Mouse (Mus musculus): ENCODE data around the gene Eomes. TPM values are rescaled to one million over a fixed set of nuclear protein-coding genes. Genes with fewer than 3 reads are reported as not detected.

Gene Eomes
- polyA plus RNA-seq, 1 experiment from 2014 or later, result 0.09 TPM

GRCm38 (mm10) chr9:118520858-118521257, 42.8 kb downstream of the Eomes start:
- no peaks in the 10 kb centered on the region for H3K9me3 ChIP-seq
- WGBS, result 20% methylated on average over 3 of the region's 3 CpGs
- H3K9ac ChIP-seq, result no peak overlapping the region
- no peak overlapping the region for H3K4me3 ChIP-seq
- H3K27ac ChIP-seq, result no peak overlapping the region
- H3K4me1 ChIP-seq, result peaks cover 12% of the 10 kb centered on the region; the same call in 1 of the 2 replicates
- ATAC-seq (ENCODE audit: insufficient number of reproducible peaks, insufficient read depth, low FRiP score, low TSS enrichment), result no peak
- H3K27me3 ChIP-seq, result no peaks in the 10 kb centered on the region
- peaks cover 31% of the 10 kb centered on the region for H3K36me3 ChIP-seq
- no peak overlapping the region for H3K4me2 ChIP-seq (replicated peaks)

- Histone ChIP-seq H3K4me1 (peaks cover 12% of the 10 kb centered on the region; the same call in 1 of the 2 replicates), H3K9me3 (no peaks in the 10 kb centered on the region), H3K27me3 (no peaks in the 10 kb centered on the region), H3K9ac (no peak overlapping the region), H3K27ac (no peak overlapping the region), H3K4me2 (replicated peaks) (no peak overlapping the region), H3K36me3 (peaks cover 38% of the 10 kb centered on the region), H3K4me3 (no peak overlapping the region)
- WGBS, result 80% methylated on average over 8 of the region's 8 CpGs
- no peak for ATAC-seq (ENCODE audit: insufficient number of reproducible peaks, insufficient read depth, low FRiP score, low TSS enrichment)
Measured at GRCm38 (mm10) chr9:118521659-118522058, 43.6 kb downstream of the Eomes start.

- no peak for ATAC-seq (ENCODE audit: insufficient number of reproducible peaks, insufficient read depth, low FRiP score, low TSS enrichment)
- WGBS, result 85% methylated on average over 11 of the region's 11 CpGs
- Histone ChIP-seq H3K4me1 (peaks cover 12% of the 10 kb centered on the region; the same call in 1 of the 2 replicates), H3K4me3 (no peak overlapping the region), H3K36me3 (peaks cover 55% of the 10 kb centered on the region), H3K27me3 (no peaks in the 10 kb centered on the region), H3K9me3 (no peaks in the 10 kb centered on the region), H3K27ac (no peak overlapping the region), H3K9ac (no peak overlapping the region), H3K4me2 (replicated peaks) (no peak overlapping the region)
Measured at GRCm38 (mm10) chr9:118523738-118524137, 45.7 kb downstream of the Eomes start.

GRCm38 (mm10) chr9:118527056-118527455, 49.0 kb downstream of the Eomes start:
- Histone ChIP-seq H3K36me3 (peaks cover 87% of the 10 kb centered on the region), H3K27me3 (no peaks in the 10 kb centered on the region), H3K4me3 (no peak overlapping the region), H3K4me1 (no peaks in the 10 kb centered on the region), H3K9ac (no peak overlapping the region), H3K4me2 (replicated peaks) (no peak overlapping the region), H3K27ac (no peak overlapping the region), H3K9me3 (no peaks in the 10 kb centered on the region)
- no peak for ATAC-seq (ENCODE audit: insufficient number of reproducible peaks, insufficient read depth, low FRiP score, low TSS enrichment)
- 88% methylated on average over 18 of the region's 18 CpGs for WGBS

DNA sequence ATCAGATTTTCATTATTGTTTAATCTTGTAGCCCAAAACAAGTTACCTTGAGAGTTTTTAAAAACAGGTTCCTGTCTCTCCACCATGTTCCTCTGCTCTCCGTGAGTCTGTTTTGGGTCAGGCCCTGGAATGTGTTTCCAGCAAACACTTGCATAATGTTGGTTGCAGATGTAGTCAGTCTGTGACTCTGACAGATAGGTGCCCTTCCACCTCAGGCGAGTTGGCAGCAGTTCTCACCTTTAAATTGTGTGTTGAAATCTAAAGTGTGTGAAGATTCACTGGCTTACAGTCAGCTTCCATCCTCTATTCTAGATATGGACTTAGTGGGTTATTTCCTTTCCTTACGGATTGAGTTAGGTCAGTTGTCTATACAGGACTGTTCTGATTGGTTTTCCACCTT, 51.8 kb downstream of the Eomes start:
- Histone ChIP-seq H3K9me3 (no peaks in the 10 kb centered on the region), H3K9ac (no peak overlapping the region), H3K4me3 (no peak overlapping the region), H3K4me1 (no peaks in the 10 kb centered on the region), H3K27me3 (no peaks in the 10 kb centered on the region), H3K4me2 (replicated peaks) (no peak overlapping the region), H3K27ac (no peak overlapping the region), H3K36me3 (peaks cover 83% of the 10 kb centered on the region)
- no peak for ATAC-seq (ENCODE audit: insufficient number of reproducible peaks, insufficient read depth, low FRiP score, low TSS enrichment)
- WGBS, result 92% methylated on average over 3 of the region's 3 CpGs

DNA sequence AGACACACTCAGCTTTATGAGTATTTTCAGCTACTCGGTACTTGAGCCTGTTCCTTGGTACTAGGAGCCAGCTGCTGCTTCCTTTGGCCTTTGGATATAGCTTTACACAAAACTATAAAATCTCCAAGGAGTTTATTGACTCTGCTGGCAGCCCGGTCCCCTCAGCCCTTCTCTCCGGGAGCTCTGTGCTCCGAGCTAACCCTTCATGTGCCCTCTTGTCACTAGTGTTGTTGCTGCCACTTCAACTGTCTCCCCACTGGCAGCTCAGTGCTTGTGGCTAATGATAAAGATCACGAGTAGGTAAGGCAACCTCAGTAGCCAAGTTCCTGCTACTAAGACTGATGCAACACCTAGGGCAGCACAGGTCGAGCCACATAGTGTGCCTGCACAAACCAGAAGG, 52.7 kb downstream of the Eomes start:
- Histone ChIP-seq H3K27ac (no peak overlapping the region), H3K9ac (no peak overlapping the region), H3K27me3 (no peaks in the 10 kb centered on the region), H3K4me1 (no peaks in the 10 kb centered on the region), H3K4me3 (no peak overlapping the region), H3K9me3 (no peaks in the 10 kb centered on the region), H3K36me3 (peaks cover 82% of the 10 kb centered on the region), H3K4me2 (replicated peaks) (no peak overlapping the region)
- ATAC-seq (ENCODE audit: insufficient number of reproducible peaks, insufficient read depth, low FRiP score, low TSS enrichment), result no peak
- WGBS, result 86% methylated on average over 6 of the region's 6 CpGs

- Histone ChIP-seq H3K9me3 (no peaks in the 10 kb centered on the region), H3K4me1 (no peaks in the 10 kb centered on the region), H3K4me2 (replicated peaks) (no peak overlapping the region), H3K27me3 (no peaks in the 10 kb centered on the region), H3K36me3 (peaks cover 82% of the 10 kb centered on the region), H3K9ac (no peak overlapping the region), H3K4me3 (no peak overlapping the region), H3K27ac (no peak overlapping the region)
- 86% methylated on average over 7 of the region's 7 CpGs for WGBS
- ATAC-seq (ENCODE audit: insufficient number of reproducible peaks, insufficient read depth, low FRiP score, low TSS enrichment), result no peak
Measured at GRCm38 (mm10) chr9:118532516-118533205, 54.6 kb downstream of the Eomes start.

Other genes starting within 250 kb of the Eomes start
- 62.3 and 68.6 TPM in 2 replicates for gene Golga4, start 28.1 kb downstream of the Eomes start, polyA plus RNA-seq (2016; fragmentation: Nextera tagmentation; extraction: Ambion mirVana)
- gene Itga9, start 128.5 kb downstream of the Eomes start, polyA plus RNA-seq (2016; fragmentation: Nextera tagmentation; extraction: Ambion mirVana), result 18.7 and 24.9 TPM in 2 replicates